Mouse (Mus musculus): Measurements from ENCODE around the gene Klrb1b.

DNA sequence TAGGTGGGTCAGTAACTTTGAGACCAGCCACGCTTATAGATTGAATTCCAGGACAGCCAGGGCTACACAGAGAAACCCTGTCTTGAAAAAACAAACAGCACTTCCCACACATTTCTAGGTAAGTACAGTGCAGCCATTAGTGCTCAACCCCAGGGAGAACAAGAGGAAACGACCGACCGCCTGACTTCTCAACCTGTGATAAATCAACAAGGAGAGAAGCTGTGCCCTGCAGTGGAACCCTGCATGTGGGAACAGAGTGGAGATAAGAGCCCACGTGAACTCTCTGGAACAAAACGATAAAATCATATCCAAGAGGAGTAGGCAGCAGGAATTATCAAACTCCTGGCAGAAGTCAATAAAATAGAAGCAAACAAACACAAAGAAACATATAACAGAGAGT lies 32.4 kb downstream of the Klrb1b start:
- TF ChIP-seq ZNF384 (IDR thresholded peaks at IDR 0.05; ENCODE audit: low read depth, low read length) (no peak), CHD2 (IDR thresholded peaks at IDR 0.05; ENCODE audit: low read depth, low read length) (no peak), HCFC1 (IDR thresholded peaks at IDR 0.05; ENCODE audit: borderline replicate concordance, insufficient read depth, low read length) (no peak), ZC3H11A (IDR thresholded peaks at IDR 0.05; ENCODE audit: borderline replicate concordance, low read depth, low read length) (no peak)

Data from ES-E14 (cell line).